Comparison of ENCODE assay signal across 16 mouse cellular contexts in the genomic region with DNA sequence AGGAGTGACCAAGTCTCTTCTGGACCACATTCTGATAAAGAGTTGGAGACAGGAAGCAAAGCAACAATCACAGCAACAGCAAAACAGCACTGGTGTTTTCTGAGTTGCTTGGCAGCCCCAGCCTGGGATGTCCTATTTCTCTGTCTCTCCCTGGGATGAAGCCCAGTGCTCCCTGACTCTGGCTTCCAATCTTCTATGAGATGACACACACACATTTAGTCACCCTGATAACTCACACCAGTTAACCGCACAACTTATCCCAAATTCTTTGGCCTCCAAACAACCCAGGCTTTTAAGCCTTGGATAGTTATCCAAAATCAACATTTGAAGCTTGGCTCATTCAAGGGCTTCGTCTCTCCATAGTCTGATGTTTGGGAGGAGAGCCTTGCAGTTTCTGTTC. TPM values are rescaled to one million over a fixed set of nuclear protein-coding genes. Genes with fewer than 3 reads are reported as not detected.
DNase-seq lines count a peak whose midpoint lies in the region; ATAC-seq and TF ChIP-seq lines count a peak whose summit lies in the region.
"Had no signal": no experiment of that assay in that cellular context is flagged by ENCODE, and none has a peak within 500 bp of the region (broad histone marks: within the 10 kb centered on the region; RNA-seq: fewer than 3 reads in every experiment).

No protein-coding gene starts in this region.

- no peak overlapping the region for H3K4me2 ChIP-seq in heart, embryonic 11.5 days
- H3K4me2 ChIP-seq in heart, embryonic 16.5 days (ENCODE audit: low read depth, low read length): no peak overlapping the region
- no peak overlapping the region for H3K4me2 ChIP-seq in forebrain, embryonic 13.5 days
- H3K4me2 ChIP-seq in midbrain, embryonic 15.5 days: no peak overlapping the region
- H3K4me2 ChIP-seq: hindbrain, embryonic 12.5 days; lung, embryonic 14.5 days; midbrain, embryonic 11.5 days had no signal

- no peak for TF ChIP-seq POLR2A in embryonic fibroblast, embryonic 13.5 days (IDR thresholded peaks at IDR 0.05; ENCODE audit: low read depth, low read length)

- H3K36me3 ChIP-seq in heart, embryonic 11.5 days (ENCODE audit: control insufficient read depth, insufficient read depth, low read length): no peaks in the 10 kb centered on the region
- no peaks in the 10 kb centered on the region for H3K36me3 ChIP-seq in heart, embryonic 16.5 days (ENCODE audit: control insufficient read depth, insufficient read depth)
- H3K36me3 ChIP-seq in forebrain, embryonic 13.5 days (ENCODE audit: poor library complexity, severe bottlenecking): no peaks in the 10 kb centered on the region
- H3K36me3 ChIP-seq in midbrain, embryonic 15.5 days (replicated peaks): no peaks in the 10 kb centered on the region
- H3K36me3 ChIP-seq: hindbrain, embryonic 12.5 days had no signal

- no peaks in the 10 kb centered on the region for H3K4me1 ChIP-seq in heart, embryonic 11.5 days (ENCODE audit: control insufficient read depth, insufficient read depth, low read length)
- H3K4me1 ChIP-seq in embryonic fibroblast, embryonic 13.5 days (ENCODE audit: control insufficient read depth, insufficient read depth, low read length): 0 out of 2 replicates have a peak, but pooled peaks cover 4% of the 10 kb centered on the region
- no peaks in the 10 kb centered on the region for H3K4me1 ChIP-seq in heart, embryonic 16.5 days (ENCODE audit: control insufficient read depth, insufficient read depth, low read length)
- H3K4me1 ChIP-seq in forebrain, embryonic 13.5 days: no peaks in the 10 kb centered on the region
- no peaks in the 10 kb centered on the region for H3K4me1 ChIP-seq in midbrain, embryonic 15.5 days
- H3K4me1 ChIP-seq: hindbrain, embryonic 12.5 days had no signal

- DNase-seq in heart, adult 11 months: peak; percentile 98
- DNase-seq in 3134 (ENCODE audit: extremely low read depth, insufficient read length, low spot score): peak; percentile 11
- no peak for DNase-seq in left cerebral cortex, postnatal 36 days (ENCODE audit: low spot score in 2 of 2)
- DNase-seq: cerebellum, adult 11-12 months; embryo, embryonic 11 days; lung, embryonic 14.5 days; thymus, postnatal 4 days had no signal

- no peak overlapping the region for H3K9ac ChIP-seq in heart, embryonic 11.5 days (ENCODE audit: low read depth, low read length)
- H3K9ac ChIP-seq in heart, embryonic 16.5 days (ENCODE audit: low read length): no peak overlapping the region
- no peak overlapping the region for H3K9ac ChIP-seq in forebrain, embryonic 13.5 days
- H3K9ac ChIP-seq in midbrain, embryonic 15.5 days: no peak overlapping the region
- H3K9ac ChIP-seq: hindbrain, embryonic 12.5 days; lung, embryonic 14.5 days had no signal

- H3K27ac ChIP-seq in heart, embryonic 11.5 days (ENCODE audit: low read depth, low read length): no peak overlapping the region
- peak overlapping the region; percentile 6; the same call in 1 of the 2 replicates for H3K27ac ChIP-seq in embryonic fibroblast, embryonic 13.5 days (ENCODE audit: insufficient read depth, low read length)
- H3K27ac ChIP-seq in heart, embryonic 16.5 days (ENCODE audit: low read length): peak overlapping the region; percentile 44; the same call in 1 of the 2 replicates
- H3K27ac ChIP-seq in forebrain, embryonic 13.5 days: no peak overlapping the region
- H3K27ac ChIP-seq in midbrain, embryonic 15.5 days: no peak overlapping the region
- H3K27ac ChIP-seq: hindbrain, embryonic 12.5 days had no signal

- TF ChIP-seq CTCF in embryonic fibroblast, embryonic 13.5 days (IDR thresholded peaks at IDR 0.05; ENCODE audit: borderline replicate concordance, insufficient read depth, low read length): no peak

- no peak for ATAC-seq in heart, embryonic 11.5 days (replicated peaks; ENCODE audit: insufficient number of reproducible peaks, low FRiP score, low TSS enrichment)
- ATAC-seq in heart, embryonic 16.5 days (replicated peaks; ENCODE audit: extremely low read depth, insufficient read depth, low FRiP score): peak; percentile 56
- ATAC-seq in forebrain, embryonic 13.5 days: no peak
- no peak for ATAC-seq in midbrain, embryonic 15.5 days (replicated peaks)
- ATAC-seq: intestine, postnatal 0 days; Patski had no signal

- no peaks in the 10 kb centered on the region for H3K9me3 ChIP-seq in heart, embryonic 11.5 days (replicated peaks; ENCODE audit: control insufficient read depth, low read length)
- H3K9me3 ChIP-seq in heart, embryonic 16.5 days (replicated peaks; ENCODE audit: control insufficient read depth, low read length): no peaks in the 10 kb centered on the region
- no peaks in the 10 kb centered on the region for H3K9me3 ChIP-seq in forebrain, embryonic 13.5 days (replicated peaks)
- no peaks in the 10 kb centered on the region for H3K9me3 ChIP-seq in midbrain, embryonic 15.5 days
- H3K9me3 ChIP-seq: hindbrain, embryonic 12.5 days had no signal

- WGBS in heart, embryonic 11.5 days (ENCODE audit: insufficient replicate concordance): 73% methylated on average over 2 of the region's 2 CpGs
- 64% methylated on average over 2 of the region's 2 CpGs for WGBS in heart, embryonic 16.5 days
- WGBS in forebrain, embryonic 13.5 days: 94% methylated on average over 2 of the region's 2 CpGs
- 95% methylated on average over 2 of the region's 2 CpGs for WGBS in midbrain, embryonic 15.5 days

- H3K4me3 ChIP-seq in heart, embryonic 11.5 days (ENCODE audit: low read depth, low read length): no peak overlapping the region
- no peak overlapping the region for H3K4me3 ChIP-seq in embryonic fibroblast, embryonic 13.5 days (ENCODE audit: insufficient read depth, low read length)
- H3K4me3 ChIP-seq in heart, embryonic 16.5 days (ENCODE audit: low read length): no peak overlapping the region
- no peak overlapping the region for H3K4me3 ChIP-seq in forebrain, embryonic 13.5 days
- no peak overlapping the region for H3K4me3 ChIP-seq in midbrain, embryonic 15.5 days
- H3K4me3 ChIP-seq: hindbrain, embryonic 12.5 days had no signal

- no peaks in the 10 kb centered on the region for H3K27me3 ChIP-seq in heart, embryonic 11.5 days (ENCODE audit: control insufficient read depth, insufficient read depth, low read length)
- H3K27me3 ChIP-seq in heart, embryonic 16.5 days (ENCODE audit: control insufficient read depth, insufficient read depth, low read length): no peaks in the 10 kb centered on the region
- H3K27me3 ChIP-seq in forebrain, embryonic 13.5 days: no peaks in the 10 kb centered on the region
- H3K27me3 ChIP-seq in midbrain, embryonic 15.5 days (replicated peaks): no peaks in the 10 kb centered on the region
- H3K27me3 ChIP-seq: hindbrain, embryonic 12.5 days; Patski had no signal

- intact Hi-C loops in left cerebral cortex, postnatal 36 days (cut with DNase I): no loop called here

RNA-seq across cellular contexts. Expression of a gene that starts 12.9 kb away (rescaled TPM):
- 0.23 and 0.54 TPM in 2 replicates for polyA plus RNA-seq in heart, embryonic 11.5 days (2014; fragmentation: Nextera tagmentation; extraction: Ambion mirVana)
- polyA plus RNA-seq in embryonic fibroblast, embryonic 13.5 days (2011; ENCODE audit: insufficient read length, low read depth, missing spikeins): 21.8 and 45.9 TPM in 2 replicates
- polyA plus RNA-seq in heart, embryonic 16.5 days (2015; fragmentation: Nextera tagmentation; extraction: Ambion mirVana): 86.5 and 96.2 TPM in 2 replicates
- not detected in 2 replicates for polyA plus RNA-seq in forebrain, embryonic 13.5 days (2015; fragmentation: Nextera tagmentation; extraction: Ambion mirVana)
- polyA plus RNA-seq in midbrain, embryonic 15.5 days (2015; fragmentation: Nextera tagmentation; extraction: Ambion mirVana): 0.32 and 0.41 TPM in 2 replicates
- under 1 TPM; 0.30 to 0.45 TPM for total RNA-seq in left cerebral cortex, postnatal 36 days (2021)
- polyA plus RNA-seq: midbrain, embryonic 11.5 days had no signal

Comparison
In these comparisons a context has a peak if more than half of its experiments do, and no peak if none do; other contexts are left out.
1. H3K27ac ChIP-seq: peak in embryonic fibroblast, embryonic 13.5 days (single experiment) and heart, embryonic 16.5 days (single experiment); none in heart, embryonic 11.5 days (single experiment), forebrain, embryonic 13.5 days (single experiment) and midbrain, embryonic 15.5 days (single experiment).
2. RNA of a gene that starts 12.9 kb away (polyA plus RNA-seq): 86.5 to 96.2 TPM in heart, embryonic 16.5 days and 21.8 to 45.9 TPM in embryonic fibroblast, embryonic 13.5 days; 0.32 to 0.41 TPM in midbrain, embryonic 15.5 days, 0.23 to 0.54 TPM in heart, embryonic 11.5 days and not detected in forebrain, embryonic 13.5 days; every median in the first group is over 10 times any median in the second.
3. DNase-seq: peak in heart, adult 11 months (single experiment) and 3134 (single experiment); none in left cerebral cortex, postnatal 36 days (0 of 2).